Mouse (Mus musculus): ENCODE measurements around the gene Zc3h12b. TPM values are rescaled to one million over a fixed set of nuclear protein-coding genes. Genes with fewer than 3 reads are reported as not detected.
"Not testable (repeated sequence)": the region's sequence is repeated elsewhere in the genome, so short reads cannot be mapped to it uniquely, and the experiment has no call there.

Gene Zc3h12b
- polyA plus RNA-seq (2012; rRNA removed): 9.9 TPM in 2 replicates

GRCm38 (mm10) chrX:95711227-95712111 lies at the start of gene Zc3h12b:
Gene Zc3h12b (plus strand): TSS chrX:95711678.
- peak; percentile 55 to 75 for DNase-seq (ENCODE audit: extremely low spot score in 1 of 2, low spot score in 1 of 2)

- DNase-seq (ENCODE audit: extremely low spot score in 1 of 2, low spot score in 1 of 2): no peak
Observed at GRCm38 (mm10) chrX:95682206-95682605, 29.3 kb upstream of the Zc3h12b start.

- DNase-seq (ENCODE audit: extremely low spot score in 1 of 2, low spot score in 1 of 2): peak in 1 of 2 experiments; percentile 12
Observed at GRCm38 (mm10) chrX:95687119-95687518, 24.4 kb upstream of the Zc3h12b start.

GRCm38 (mm10) chrX:95738253-95738652 lies 26.8 kb downstream of the Zc3h12b start:
- DNase-seq (ENCODE audit: extremely low spot score in 1 of 2, low spot score in 1 of 2): peak in 1 of 2 experiments; percentile 16

- DNase-seq (ENCODE audit: extremely low spot score in 1 of 2, low spot score in 1 of 2): no peak
Observed at GRCm38 (mm10) chrX:95795881-95796280, 84.4 kb downstream of the Zc3h12b start.

GRCm38 (mm10) chrX:95801790-95802189 lies 90.3 kb downstream of the Zc3h12b start:
- no peak for DNase-seq (ENCODE audit: extremely low spot score in 1 of 2, low spot score in 1 of 2)

- DNase-seq (ENCODE audit: extremely low spot score in 1 of 2, low spot score in 1 of 2): no peak
Observed at GRCm38 (mm10) chrX:95852806-95853205, 141.3 kb downstream of the Zc3h12b start.

GRCm38 (mm10) chrX:95881111-95881510 lies 169.6 kb downstream of the Zc3h12b start:
- no peak for DNase-seq (ENCODE audit: extremely low spot score in 1 of 2, low spot score in 1 of 2)

GRCm38 (mm10) chrX:95902716-95903115 lies 191.2 kb downstream of the Zc3h12b start:
- DNase-seq (ENCODE audit: extremely low spot score in 1 of 2, low spot score in 1 of 2): no peak

GRCm38 (mm10) chrX:95935481-95935880 lies 224.0 kb downstream of the Zc3h12b start:
- DNase-seq (ENCODE audit: extremely low spot score in 1 of 2, low spot score in 1 of 2): no peak

- no peak for DNase-seq (ENCODE audit: extremely low spot score in 1 of 2, low spot score in 1 of 2)
Observed at GRCm38 (mm10) chrX:95945496-95945895, 234.0 kb downstream of the Zc3h12b start.

GRCm38 (mm10) chrX:95948135-95948534 lies 236.7 kb downstream of the Zc3h12b start:
- DNase-seq (ENCODE audit: extremely low spot score in 1 of 2, low spot score in 1 of 2): no peak

- DNase-seq (ENCODE audit: extremely low spot score in 1 of 2, low spot score in 1 of 2): peak in 1 of 2 experiments; percentile 64
Observed at GRCm38 (mm10) chrX:95950776-95951175, 239.3 kb downstream of the Zc3h12b start.

- peak; percentile 91 to 94 for DNase-seq (ENCODE audit: extremely low spot score in 1 of 2, low spot score in 1 of 2)
Observed at GRCm38 (mm10) chrX:95956497-95957293, 245.2 kb downstream of the Zc3h12b start, which contains the start of gene Las1l. Gene Las1l (minus strand): TSS chrX:95956962.

- not testable (repeated sequence) for DNase-seq (ENCODE audit: extremely low spot score in 1 of 2, low spot score in 1 of 2)
Observed at GRCm38 (mm10) chrX:95957461-95957860, 246.0 kb downstream of the Zc3h12b start.

- no peak for DNase-seq (ENCODE audit: extremely low spot score in 1 of 2, low spot score in 1 of 2)
Observed at GRCm38 (mm10) chrX:95963366-95963765, 251.9 kb downstream of the Zc3h12b start.

GRCm38 (mm10) chrX:95965036-95965435 lies 253.6 kb downstream of the Zc3h12b start:
- no peak for DNase-seq (ENCODE audit: extremely low spot score in 1 of 2, low spot score in 1 of 2)

GRCm38 (mm10) chrX:95967847-95968593 lies 256.5 kb downstream of the Zc3h12b start:
- peak in 1 of 2 experiments; percentile 18 for DNase-seq (ENCODE audit: extremely low spot score in 1 of 2, low spot score in 1 of 2)

- DNase-seq (ENCODE audit: extremely low spot score in 1 of 2, low spot score in 1 of 2): peak; percentile 64 to 74
Observed at GRCm38 (mm10) chrX:95968594-95968965, 257.1 kb downstream of the Zc3h12b start.

GRCm38 (mm10) chrX:95969116-95969515 lies 257.6 kb downstream of the Zc3h12b start:
- no peak for DNase-seq (ENCODE audit: extremely low spot score in 1 of 2, low spot score in 1 of 2)

- DNase-seq (ENCODE audit: extremely low spot score in 1 of 2, low spot score in 1 of 2): no peak
Observed at GRCm38 (mm10) chrX:95969936-95970335, 258.5 kb downstream of the Zc3h12b start.
